Mouse (Mus musculus) ES-Bruce4 (cell line): ENCODE results near the gene B230217C12Rik. TPM values are rescaled to one million over a fixed set of nuclear protein-coding genes. Genes with fewer than 3 reads are reported as not detected.

ENCODE experiments used
- H3K27ac ChIP-seq: 2 replicates; pipeline ENCODE4 v1.5.1; 2012; ENCODE audit warnings: low read length, inconsistent platforms; ENCODE audit not compliant: insufficient read depth
- H3K27me3 ChIP-seq: 2 replicates; pipeline ENCODE4 v1.6.1; 2012; ENCODE audit warnings: mild to moderate bottlenecking, low read length, inconsistent platforms; ENCODE audit not compliant: control insufficient read depth, poor library complexity, insufficient read depth, severe bottlenecking
- H3K36me3 ChIP-seq: 2 replicates; pipeline ENCODE4 v1.6.1; 2012; ENCODE audit warnings: inconsistent platforms, mild to moderate bottlenecking, low read length, moderate library complexity; ENCODE audit not compliant: control insufficient read depth, poor library complexity, insufficient read depth, severe bottlenecking
- H3K4me1 ChIP-seq: one replicate; pipeline ENCODE4 v1.8.1; 2011; ENCODE audit warnings: low read length; ENCODE audit not compliant: control insufficient read depth, insufficient read depth
- H3K4me3 ChIP-seq: 2 replicates; pipeline ENCODE4 v1.5.1; 2011; ENCODE audit warnings: low read depth, mild to moderate bottlenecking, low read length
- H3K9ac ChIP-seq: 2 replicates; pipeline ENCODE4 v1.6.1; 2012; ENCODE audit warnings: low read depth, mild to moderate bottlenecking, inconsistent platforms; ENCODE audit not compliant: poor library complexity, severe bottlenecking
- H3K9me3 ChIP-seq: replicated peaks from 2 replicates; pipeline ENCODE4 v1.6.1; 2012; ENCODE audit warnings: mild to moderate bottlenecking, low read length, inconsistent platforms; ENCODE audit not compliant: control insufficient read depth, poor library complexity, insufficient read depth, severe bottlenecking
- CTCF ChIP-seq: IDR thresholded peaks from one replicate; pipeline ENCODE4 v1.8.1; 2011; ENCODE audit warnings: low read depth, low read length
- EP300 ChIP-seq: IDR thresholded peaks from 2 replicates; pipeline ENCODE4 v1.6.1; 2011; ENCODE audit warnings: low read depth, low read length; ENCODE audit not compliant: insufficient read depth
- POLR2A ChIP-seq: IDR thresholded peaks from one replicate; pipeline ENCODE4 v1.8.1; 2011; ENCODE audit warnings: low read length; ENCODE audit not compliant: insufficient read depth
- polyA plus RNA-seq: library from polyadenylated mRNA; stranded (reverse); fragments of >200 nt; gene quantifications from 2 replicates; pipeline ENCODE4 v1.2.4, GENCODE M21; 2011; ENCODE audit warnings: low read depth; ENCODE audit not compliant: missing spikeins, insufficient read depth, insufficient read length

The B230217C12Rik gene
- polyA plus RNA-seq, 1 experiment, result 2.8 TPM

DNA sequence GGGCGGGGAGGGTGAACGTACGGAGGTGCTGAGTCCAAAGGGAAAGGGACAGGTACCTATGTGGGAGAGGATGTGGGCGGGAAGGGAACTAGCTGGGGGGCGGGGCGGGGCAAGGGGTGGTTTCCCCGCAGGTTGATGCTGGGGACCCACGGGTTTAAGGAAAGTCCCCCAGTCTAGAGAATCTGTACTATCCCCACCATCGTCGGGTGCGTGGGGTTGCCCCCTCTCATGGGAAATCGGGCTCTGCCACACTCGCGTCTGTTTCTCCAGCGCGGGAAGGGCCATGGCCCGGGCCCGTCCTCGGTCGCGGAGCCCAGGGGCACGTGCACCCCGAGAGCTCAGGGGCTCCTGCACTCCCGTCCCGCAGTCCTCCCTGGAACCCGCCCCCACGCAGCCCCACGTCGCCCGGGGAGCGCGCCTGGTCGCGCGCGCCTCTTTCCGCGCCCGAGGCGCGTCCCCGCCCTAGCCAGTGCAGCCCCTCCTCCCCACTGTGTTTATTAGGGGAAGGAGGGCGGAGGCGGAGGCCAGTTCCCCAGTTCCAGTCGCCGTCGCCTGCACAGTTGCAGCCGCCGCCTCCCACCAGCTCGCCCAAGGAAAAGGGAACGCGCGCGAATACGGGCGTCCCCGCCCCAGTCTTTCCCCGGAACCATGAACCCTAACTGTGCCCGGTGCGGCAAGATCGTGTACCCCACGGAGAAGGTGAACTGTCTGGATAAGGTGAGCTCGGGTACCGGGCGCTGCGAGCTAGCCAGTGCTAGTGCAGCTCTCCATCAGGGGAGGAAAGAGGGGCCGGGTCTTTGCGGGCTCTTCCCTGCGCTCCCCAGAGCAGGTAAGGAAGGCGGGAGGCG is 41.2 kb upstream of the B230217C12Rik start:
- peak overlapping the region; percentile 85 for H3K9ac ChIP-seq
- no peaks in the 10 kb centered on the region for H3K27me3 ChIP-seq
- H3K4me3 ChIP-seq, result peak overlapping the region; percentile 95
- peaks cover 1% of the 10 kb centered on the region for H3K4me1 ChIP-seq
- TF ChIP-seq POLR2A (no peak), EP300 (no peak), CTCF (no peak)
- H3K36me3 ChIP-seq, result no peaks in the 10 kb centered on the region
- peak overlapping the region; percentile 84 for H3K27ac ChIP-seq
- H3K9me3 ChIP-seq, result no peaks in the 10 kb centered on the region

DNA sequence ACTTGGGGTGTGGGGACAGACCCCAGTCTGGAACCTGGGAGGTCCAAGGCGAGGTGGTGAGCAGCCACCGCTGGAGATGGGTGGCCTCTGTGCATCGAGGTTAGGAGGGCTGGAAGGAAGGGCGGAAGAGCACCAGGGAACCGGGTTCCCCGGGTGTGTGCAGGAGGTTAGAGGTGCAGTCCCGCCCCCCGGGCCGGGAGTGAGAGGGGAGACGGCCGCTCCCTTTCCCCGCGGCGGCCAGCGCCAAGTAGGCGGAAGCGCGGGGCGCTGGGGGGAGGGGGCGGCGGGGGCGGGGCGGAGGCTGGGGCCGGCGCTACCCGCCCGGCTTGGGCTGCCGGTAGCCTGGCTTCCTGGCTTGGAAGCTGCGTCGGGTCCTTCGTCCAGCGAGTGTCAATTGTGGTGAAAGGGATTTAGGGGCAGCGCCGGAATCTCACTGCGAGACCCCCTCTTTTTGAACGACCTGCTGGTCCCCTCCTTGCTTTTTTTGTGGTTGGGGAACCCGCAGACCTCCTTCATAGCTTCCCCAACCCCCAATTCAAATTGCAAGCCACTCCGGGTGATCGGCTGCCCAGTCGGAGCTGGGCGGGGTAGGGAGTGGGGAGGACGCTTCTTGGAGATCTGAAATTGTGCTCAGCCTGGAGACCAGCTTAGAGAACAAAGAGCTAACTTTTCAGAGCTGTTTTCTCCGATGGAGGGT is 40.4 kb upstream of the B230217C12Rik start:
- Histone ChIP-seq H3K36me3 (no peaks in the 10 kb centered on the region), H3K9ac (peak overlapping the region; percentile 85), H3K9me3 (no peaks in the 10 kb centered on the region), H3K27ac (peak overlapping the region; percentile 92), H3K4me3 (peak overlapping the region; percentile 95), H3K27me3 (no peaks in the 10 kb centered on the region), H3K4me1 (peaks cover 4% of the 10 kb centered on the region)
- TF ChIP-seq CTCF, result no peak
- TF ChIP-seq POLR2A, result no peak
- peak; percentile 29; the same call in 1 of the 2 replicates for TF ChIP-seq EP300

DNA sequence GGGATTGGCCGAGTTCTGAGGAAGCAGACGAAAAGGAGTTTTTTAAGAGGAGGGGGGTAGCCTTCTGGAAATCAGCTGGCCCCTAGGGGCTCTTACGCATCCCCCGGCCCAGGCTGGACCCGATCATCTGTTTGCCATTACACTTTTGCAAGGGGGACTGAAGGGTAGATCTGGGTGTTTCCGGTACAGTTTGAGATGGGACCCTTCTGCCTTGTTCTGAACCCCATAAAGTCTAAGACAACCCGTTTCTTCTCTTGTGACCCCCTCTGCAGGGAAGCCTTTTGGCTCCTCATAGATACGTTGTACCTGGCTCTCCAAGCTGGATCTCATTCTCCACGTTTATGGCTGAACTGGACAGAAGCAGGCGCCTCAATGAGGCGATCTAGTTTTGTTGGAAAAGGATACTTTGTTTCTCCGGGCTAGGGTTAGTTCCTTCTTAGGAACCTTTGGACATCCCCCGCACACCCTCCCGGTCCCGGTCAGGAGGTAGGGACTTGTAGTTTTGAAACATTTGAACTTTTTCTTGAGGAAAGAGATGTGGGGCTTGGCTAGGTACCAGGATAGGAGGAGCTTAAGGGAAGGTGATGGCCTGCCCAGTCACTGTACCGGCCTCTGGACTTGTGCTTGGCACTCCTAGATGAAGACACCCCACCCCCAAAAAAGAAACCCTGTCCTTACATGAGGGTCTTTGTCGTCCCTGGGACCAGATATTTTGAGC is 39.7 kb upstream of the B230217C12Rik start:
- H3K36me3 ChIP-seq, result no peaks in the 10 kb centered on the region
- TF ChIP-seq EP300 (no peak), CTCF (no peak), POLR2A (no peak)
- H3K9me3 ChIP-seq, result no peaks in the 10 kb centered on the region
- no peaks in the 10 kb centered on the region for H3K27me3 ChIP-seq
- H3K4me3 ChIP-seq, result peak overlapping the region; percentile 84
- peak overlapping the region; percentile 92 for H3K27ac ChIP-seq
- H3K9ac ChIP-seq, result peak overlapping the region; percentile 85
- H3K4me1 ChIP-seq, result peaks cover 4% of the 10 kb centered on the region

DNA sequence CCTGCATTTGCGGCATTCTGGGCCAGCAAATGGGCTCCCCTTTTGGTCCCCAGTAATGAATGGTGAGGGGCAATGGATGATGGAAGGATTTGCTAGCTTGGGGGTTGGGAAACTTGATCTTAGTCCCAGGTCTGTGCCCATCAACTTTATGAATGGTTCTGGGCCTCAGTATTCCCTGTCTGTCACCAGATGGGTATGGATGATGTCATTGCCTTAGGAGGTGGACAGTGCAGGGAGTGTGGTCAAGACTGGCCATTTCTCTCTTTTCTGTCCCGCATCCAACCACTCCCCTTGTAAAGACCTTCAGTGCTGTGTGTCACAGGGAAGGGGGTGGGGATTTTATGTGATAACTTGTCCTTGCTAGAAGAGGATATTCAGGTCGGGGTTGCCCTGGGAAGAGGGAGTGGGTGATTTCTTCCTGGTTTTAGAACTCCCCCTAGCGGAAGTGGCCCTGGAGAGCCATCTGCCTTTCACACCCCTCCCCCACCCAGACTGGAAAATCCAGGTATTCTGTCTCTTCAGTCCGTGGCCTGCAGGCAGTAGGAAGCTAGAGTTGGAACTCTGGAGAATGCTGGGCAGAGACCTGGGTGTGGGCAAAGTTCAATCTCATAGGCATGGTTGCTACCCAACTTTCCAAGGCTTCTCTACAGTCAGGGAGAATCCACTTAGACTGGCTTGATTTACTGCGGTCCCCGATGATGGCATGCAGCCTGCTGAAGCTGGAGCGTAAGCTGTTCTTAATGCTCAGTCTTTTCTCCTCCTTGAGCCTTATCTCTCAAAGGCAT is 39.0 kb upstream of the B230217C12Rik start:
- peak overlapping the region; percentile 85 for H3K9ac ChIP-seq
- TF ChIP-seq EP300, result peak; percentile 92
- TF ChIP-seq POLR2A, result no peak
- peak; percentile 64 for TF ChIP-seq CTCF
- H3K36me3 ChIP-seq, result no peaks in the 10 kb centered on the region
- H3K27ac ChIP-seq, result peak overlapping the region; percentile 93
- H3K4me1 ChIP-seq, result peaks cover 4% of the 10 kb centered on the region
- peak overlapping the region; percentile 84 for H3K4me3 ChIP-seq
- no peaks in the 10 kb centered on the region for H3K9me3 ChIP-seq
- H3K27me3 ChIP-seq, result no peaks in the 10 kb centered on the region

DNA sequence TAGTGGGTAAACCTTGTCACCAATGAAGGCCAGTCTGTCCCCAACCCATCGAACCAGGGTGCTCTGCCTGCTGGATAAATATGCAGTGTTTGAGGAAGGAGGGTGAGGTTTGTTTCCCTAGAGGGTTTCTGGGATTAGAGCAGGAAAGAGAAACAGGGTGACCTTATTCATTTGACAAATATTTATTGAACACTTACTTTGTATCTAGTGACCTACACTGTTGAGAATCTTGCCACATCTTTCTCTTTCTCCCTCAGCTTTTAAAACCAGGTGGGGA is 38.4 kb upstream of the B230217C12Rik start:
- no peaks in the 10 kb centered on the region for H3K27me3 ChIP-seq
- peak overlapping the region; percentile 85 for H3K9ac ChIP-seq
- no peak for TF ChIP-seq CTCF
- TF ChIP-seq EP300, result no peak
- no peak for TF ChIP-seq POLR2A
- peak overlapping the region; percentile 93 for H3K27ac ChIP-seq
- H3K4me1 ChIP-seq, result peaks cover 7% of the 10 kb centered on the region
- peak overlapping the region; percentile 63 for H3K4me3 ChIP-seq
- H3K36me3 ChIP-seq, result peaks cover 4% of the 10 kb centered on the region
- no peaks in the 10 kb centered on the region for H3K9me3 ChIP-seq
